In the genomic region with DNA sequence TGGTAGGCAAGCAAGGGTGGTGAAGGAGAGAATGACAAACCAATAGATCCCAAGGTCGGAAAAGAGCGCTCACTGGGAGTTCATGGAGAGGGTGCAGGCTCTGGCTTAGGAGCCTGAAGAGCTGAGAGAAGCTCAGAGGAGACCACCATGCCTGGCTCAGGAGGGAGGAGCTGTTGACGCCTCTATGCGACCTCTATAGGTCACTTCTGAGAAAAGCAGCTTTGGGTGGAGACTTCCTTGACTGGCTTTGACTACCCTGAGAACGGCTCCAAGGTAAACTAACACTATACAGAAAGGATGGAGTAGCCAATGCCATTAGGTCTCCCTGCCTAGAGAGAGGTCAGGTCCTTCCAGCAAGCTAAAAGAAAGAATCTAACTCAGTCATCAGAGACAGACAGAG, we compare ENCODE assay signal across 12 mouse cellular contexts.
A peak's percentile ranks its signal among the peaks of the same experiment; 100 is the strongest.
DNase-seq lines count a peak whose midpoint lies in the region; ATAC-seq and TF ChIP-seq lines count a peak whose summit lies in the region.
"Had no signal": no experiment of that assay in that cellular context is flagged by ENCODE, and none has a peak within 500 bp of the region (broad histone marks: within the 10 kb centered on the region; RNA-seq: fewer than 3 reads in every experiment).

No protein-coding gene starts in this region.

- intact Hi-C loops in heart, postnatal 10 days (cut with DNase I) = no loop called here

- ATAC-seq in lung, embryonic 14.5 days (ENCODE audit: insufficient read depth) = no peak

- 27% methylated on average over 5 of the region's 5 CpGs for WGBS in lung, embryonic 14.5 days

- no peaks in the 10 kb centered on the region for H3K36me3 ChIP-seq in lung, embryonic 14.5 days (ENCODE audit: insufficient read depth)
- H3K36me3 ChIP-seq: limb, embryonic 13.5 days; midbrain, embryonic 12.5 days had no signal

- H3K4me2 ChIP-seq in lung, embryonic 14.5 days = no peak overlapping the region
- H3K4me2 ChIP-seq: limb, embryonic 13.5 days; midbrain, embryonic 12.5 days had no signal

- peaks cover 9% of the 10 kb centered on the region; the same call in 1 of the 2 replicates for H3K4me1 ChIP-seq in lung, embryonic 14.5 days (ENCODE audit: insufficient read depth)

- H3K27ac ChIP-seq in lung, embryonic 14.5 days (ENCODE audit: low read depth) = no peak overlapping the region
- H3K27ac ChIP-seq: limb, embryonic 13.5 days; midbrain, embryonic 12.5 days had no signal

- no peaks in the 10 kb centered on the region for H3K27me3 ChIP-seq in lung, embryonic 14.5 days (ENCODE audit: insufficient read depth, low read length)

- peak; percentile 30; the same call in 1 of the 2 replicates for TF ChIP-seq CTCF in lung, embryonic 14.5 days (IDR thresholded peaks at IDR 0.05; ENCODE audit: low read depth)

- H3K9me3 ChIP-seq in lung, embryonic 14.5 days (ENCODE audit: low read depth, low read length) = no peaks in the 10 kb centered on the region
- H3K9me3 ChIP-seq: limb, embryonic 13.5 days; midbrain, embryonic 12.5 days had no signal

- no peak overlapping the region for H3K4me3 ChIP-seq in lung, embryonic 14.5 days (ENCODE audit: low read depth, low read length)
- H3K4me3 ChIP-seq: limb, embryonic 13.5 days; midbrain, embryonic 12.5 days had no signal

- no peak overlapping the region for H3K9ac ChIP-seq in lung, embryonic 14.5 days
- H3K9ac ChIP-seq: limb, embryonic 13.5 days; midbrain, embryonic 12.5 days had no signal

- DNase-seq in cerebellum, postnatal 10 days = peak; percentile 48
- no peak for DNase-seq in cerebellum, postnatal 36 days
- peak; percentile 54 for DNase-seq in lung, embryonic 14.5 days
- DNase-seq in lung, postnatal 4 days = no peak
- peak; percentile 30 for DNase-seq in embryo, embryonic 9.5 days (ENCODE audit: extremely low spot score)
- peak; percentile 67 for DNase-seq in thymus, postnatal 0 days (ENCODE audit: low spot score)
- DNase-seq in urinary bladder, postnatal 14 days (ENCODE audit: low spot score) = no peak
- no peak for DNase-seq in heart, postnatal 10 days
- DNase-seq: gastrocnemius, postnatal 25 days; heart, postnatal 36 days had no signal

Comparison
In these comparisons a context has a peak if more than half of its experiments do, and no peak if none do; other contexts are left out.
1. DNase-seq: peak in cerebellum, postnatal 10 days (2 of 2), lung, embryonic 14.5 days (single experiment), embryo, embryonic 9.5 days (single experiment) and thymus, postnatal 0 days (single experiment); none in cerebellum, postnatal 36 days (0 of 2), lung, postnatal 4 days (0 of 2), urinary bladder, postnatal 14 days (single experiment) and heart, postnatal 10 days (0 of 2).